Mouse (Mus musculus): ENCODE data around the gene Tagln2.

DNA sequence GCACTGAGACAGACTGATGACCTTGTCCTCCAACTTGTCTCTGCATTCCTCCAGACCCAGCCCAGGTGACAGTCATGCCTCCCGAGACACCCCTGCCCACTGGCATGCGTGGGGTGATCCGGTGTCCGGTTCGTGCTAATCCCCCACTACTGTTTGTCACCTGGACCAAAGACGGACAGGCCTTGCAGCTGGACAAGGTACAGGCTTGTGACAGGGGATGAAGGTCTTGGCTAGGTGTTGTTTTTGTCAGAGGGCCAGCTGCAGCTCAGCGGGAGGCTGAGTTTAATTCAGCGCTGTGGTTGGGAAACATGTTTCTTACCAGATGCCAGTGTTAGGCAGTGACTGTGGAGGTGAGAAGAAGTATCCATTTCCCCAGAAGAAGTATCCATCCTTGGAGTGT, 7.8 kb upstream of the Tagln2 start:
- no peak for TF ChIP-seq CTCF (conservative IDR thresholded peaks at IDR 0.05; ENCODE audit: insufficient read depth, insufficient read length, low read depth, low read length)
- no peak for TF ChIP-seq POLR2A (IDR thresholded peaks at IDR 0.05; ENCODE audit: low read depth, low read length)

Measured in kidney, adult 2 months (tissue).